Mouse (Mus musculus): ENCODE results near the gene Amtn. TPM values are rescaled to one million over a fixed set of nuclear protein-coding genes. Genes with fewer than 3 reads are reported as not detected.

The Amtn gene
- polyA plus RNA-seq, 1 experiment from 2014 or later: not detected

Other genes starting within 250 kb of the Amtn start
- not detected in 2 replicates for gene Gm11115, start 222.0 kb upstream of the Amtn start, polyA plus RNA-seq (2015; fragmentation: Nextera tagmentation; extraction: Ambion mirVana)
- not detected in 2 replicates for gene Gm7714, start 107.2 kb upstream of the Amtn start, polyA plus RNA-seq (2015; fragmentation: Nextera tagmentation; extraction: Ambion mirVana)
- gene Prol1, start 58.8 kb upstream of the Amtn start, polyA plus RNA-seq (2015; fragmentation: Nextera tagmentation; extraction: Ambion mirVana): not detected in 2 replicates
- not detected in 2 replicates for gene Ambn, start 79.9 kb downstream of the Amtn start, polyA plus RNA-seq (2015; fragmentation: Nextera tagmentation; extraction: Ambion mirVana)
- gene Enam, start 111.9 kb downstream of the Amtn start, polyA plus RNA-seq (2015; fragmentation: Nextera tagmentation; extraction: Ambion mirVana): not detected in 2 replicates
- 0.29 and 0.30 TPM in 2 replicates for gene Jchain, start 151.8 kb downstream of the Amtn start, polyA plus RNA-seq (2015; fragmentation: Nextera tagmentation; extraction: Ambion mirVana)
- 43.8 and 44.6 TPM in 2 replicates for gene Utp3, start 178.4 kb downstream of the Amtn start, polyA plus RNA-seq (2015; fragmentation: Nextera tagmentation; extraction: Ambion mirVana)
- 259 and 269 TPM in 2 replicates for gene Rufy3, start 188.9 kb downstream of the Amtn start, polyA plus RNA-seq (2015; fragmentation: Nextera tagmentation; extraction: Ambion mirVana)

Data from hindbrain, embryonic 15.5 days (tissue).